ENCODE assay signal across 8 mouse cellular contexts in the genomic region with DNA sequence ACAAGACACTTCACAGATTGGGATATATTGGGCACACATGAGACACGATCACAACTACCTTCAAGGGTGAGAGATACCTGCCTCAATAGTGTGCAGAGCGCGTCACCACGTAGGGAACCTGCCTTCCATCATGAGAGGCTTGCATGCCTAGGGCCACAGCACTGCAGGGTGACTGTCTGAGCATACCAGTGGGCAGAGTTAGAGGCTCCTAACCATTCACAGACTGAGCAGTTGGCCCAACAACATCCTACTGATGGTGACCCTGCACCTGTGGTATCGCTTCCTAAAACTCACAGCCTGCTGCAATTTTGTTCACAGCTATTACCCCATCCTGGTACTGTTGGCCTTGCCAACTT. TPM values are rescaled to one million over a fixed set of nuclear protein-coding genes. Genes with fewer than 3 reads are reported as not detected.
DNase-seq lines count a peak whose midpoint lies in the region; ATAC-seq and TF ChIP-seq lines count a peak whose summit lies in the region.
"Had no signal": no experiment of that assay in that cellular context is flagged by ENCODE, and none has a peak within 500 bp of the region (broad histone marks: within the 10 kb centered on the region; RNA-seq: fewer than 3 reads in every experiment).

No protein-coding gene starts in this region.

- no peak for TF ChIP-seq CTCF in intestine, postnatal 0 days (IDR thresholded peaks at IDR 0.05; ENCODE audit: low read depth)
- TF ChIP-seq CTCF in CH12.LX (conservative IDR thresholded peaks at IDR 0.05 in 1 of 2, IDR thresholded peaks at IDR 0.05 in 1 of 2; ENCODE audit: low read depth in 2 of 2, low read length in 2 of 2), result no peak

- dilution Hi-C loops in CH12.LX (cut with MboI; ENCODE audit: extremely low pct_ligation_motif_present, extremely low pct_unique_long_range_greater_than_20kb, low sequenced_read_pairs), result no loop called here

- H3K27me3 ChIP-seq in intestine, embryonic 15.5 days (replicated peaks), result no peaks in the 10 kb centered on the region
- H3K27me3 ChIP-seq in intestine, postnatal 0 days (replicated peaks; ENCODE audit: control insufficient read depth, insufficient read depth, low read length), result no peaks in the 10 kb centered on the region
- no peaks in the 10 kb centered on the region for H3K27me3 ChIP-seq in CH12.LX (replicated peaks)
- H3K27me3 ChIP-seq in neural tube, embryonic 13.5 days, result no peaks in the 10 kb centered on the region

- TF ChIP-seq POLR2A in CH12.LX (IDR thresholded peaks at IDR 0.05; ENCODE audit: low read depth, low read length), result 0 out of 2 replicates have a peak, but pooled peaks have one; percentile 26

- H3K4me3 ChIP-seq in intestine, embryonic 15.5 days (replicated peaks), result no peak overlapping the region
- H3K4me3 ChIP-seq in intestine, postnatal 0 days (ENCODE audit: low read depth, low read length), result no peak overlapping the region
- peak overlapping the region; percentile 56 to 89 (median 59) for H3K4me3 ChIP-seq in CH12.LX (replicated peaks in 1 of 3; ENCODE audit: low read depth in 2 of 3, low read length in 2 of 3, poor library complexity in 1 of 3)
- peak overlapping the region; percentile 31 for H3K4me3 ChIP-seq in brown adipose tissue, adult 24 weeks (ENCODE audit: insufficient read depth, low read depth, low read length)
- no peak overlapping the region for H3K4me3 ChIP-seq in neural tube, embryonic 13.5 days

- H3K4me2 ChIP-seq in intestine, embryonic 15.5 days (replicated peaks), result peak overlapping the region; percentile 80; the same call in 1 of the 2 replicates
- no peak overlapping the region; the same call in 1 of the 2 replicates for H3K4me2 ChIP-seq in intestine, postnatal 0 days (replicated peaks; ENCODE audit: low read depth)
- H3K4me2 ChIP-seq in CH12.LX (ENCODE audit: insufficient read depth, low read depth, poor library complexity, severe bottlenecking), result peak overlapping the region; percentile 92
- peak overlapping the region; percentile 85 for H3K4me2 ChIP-seq in neural tube, embryonic 13.5 days

- WGBS in intestine, embryonic 15.5 days, result 89% methylated on average over 5 of the region's 5 CpGs
- 79% methylated on average over 5 of the region's 5 CpGs for WGBS in intestine, postnatal 0 days
- 92% methylated on average over 5 of the region's 5 CpGs for WGBS in neural tube, embryonic 13.5 days

- H3K27ac ChIP-seq in intestine, embryonic 15.5 days, result peak overlapping the region; percentile 87; the same call in 1 of the 2 replicates
- H3K27ac ChIP-seq in intestine, postnatal 0 days (ENCODE audit: low read depth, low read length), result no peak overlapping the region
- H3K27ac ChIP-seq in CH12.LX (ENCODE audit: insufficient read depth, low read depth), result peak overlapping the region; percentile 97
- peak overlapping the region; percentile 29 for H3K27ac ChIP-seq in brown adipose tissue, adult 24 weeks (replicated peaks; ENCODE audit: low read depth, low read length)
- no peak overlapping the region for H3K27ac ChIP-seq in neural tube, embryonic 13.5 days (replicated peaks)

- TF ChIP-seq EP300 in CH12.LX (IDR thresholded peaks at IDR 0.05; ENCODE audit: low read length), result no peak

- no peaks in the 10 kb centered on the region for H3K9me3 ChIP-seq in intestine, embryonic 15.5 days
- no peaks in the 10 kb centered on the region for H3K9me3 ChIP-seq in intestine, postnatal 0 days (ENCODE audit: control insufficient read depth)
- H3K9me3 ChIP-seq in CH12.LX (replicated peaks; ENCODE audit: low read length), result no peaks in the 10 kb centered on the region
- H3K9me3 ChIP-seq in neural tube, embryonic 13.5 days, result no peaks in the 10 kb centered on the region

- peaks cover 59% of the 10 kb centered on the region for H3K4me1 ChIP-seq in intestine, embryonic 15.5 days (replicated peaks)
- H3K4me1 ChIP-seq in intestine, postnatal 0 days (replicated peaks; ENCODE audit: control insufficient read depth, insufficient read depth, low read length), result peaks cover 21% of the 10 kb centered on the region
- H3K4me1 ChIP-seq in CH12.LX (ENCODE audit: control insufficient read depth in 1 of 2, insufficient read depth in 2 of 2), result peaks cover 26 to 66% of the 10 kb centered on the region in 2 experiments
- H3K4me1 ChIP-seq in brown adipose tissue, adult 24 weeks (ENCODE audit: control insufficient read depth, insufficient read depth, insufficient read length, low read length), result peaks cover 59% of the 10 kb centered on the region
- peaks cover 77% of the 10 kb centered on the region for H3K4me1 ChIP-seq in neural tube, embryonic 13.5 days (replicated peaks)

- DNase-seq in CH12.LX (ENCODE audit: extremely low read depth), result peak; percentile 65
- DNase-seq in gastrocnemius, postnatal 25 days, result no peak
- DNase-seq in urinary bladder, postnatal 25 days (ENCODE audit: low spot score), result no peak
- DNase-seq: retina, postnatal 1 day had no signal

- peaks cover 64% of the 10 kb centered on the region for H3K79me2 ChIP-seq in CH12.LX (replicated peaks; ENCODE audit: control insufficient read depth, extremely low read depth, insufficient read depth, poor library complexity, severe bottlenecking)

- H3K9ac ChIP-seq in intestine, embryonic 15.5 days, result no peak overlapping the region
- no peak overlapping the region for H3K9ac ChIP-seq in intestine, postnatal 0 days (ENCODE audit: low read depth, low read length)
- peak overlapping the region; percentile 86 for H3K9ac ChIP-seq in CH12.LX (ENCODE audit: insufficient read depth, low read depth)
- H3K9ac ChIP-seq in neural tube, embryonic 13.5 days, result no peak overlapping the region

- in situ Hi-C loops in CH12.LX (cut with MboI; ENCODE audit: low pct_ligation_motif_present, low pct_unique_long_range_greater_than_20kb, low sequenced_read_pairs), result no loop called here

- ATAC-seq in intestine, embryonic 15.5 days, result no peak
- ATAC-seq in intestine, postnatal 0 days, result no peak
- no peak for ATAC-seq in neural tube, embryonic 13.5 days (ENCODE audit: low read depth)

- no peak for TF ChIP-seq RAD21 in CH12.LX (IDR thresholded peaks at IDR 0.05; ENCODE audit: low read depth, low read length)

- no peaks in the 10 kb centered on the region for H3K36me3 ChIP-seq in intestine, embryonic 15.5 days
- peaks cover 5% of the 10 kb centered on the region; the same call in 1 of the 2 replicates for H3K36me3 ChIP-seq in intestine, postnatal 0 days (ENCODE audit: control insufficient read depth, insufficient read depth)
- peaks cover 8 to 28% of the 10 kb centered on the region in 2 experiments for H3K36me3 ChIP-seq in CH12.LX (replicated peaks in 1 of 2; ENCODE audit: control insufficient read depth in 1 of 2, insufficient read depth in 1 of 2, low read length in 1 of 2)
- no peaks in the 10 kb centered on the region for H3K36me3 ChIP-seq in neural tube, embryonic 13.5 days

TF ChIP-seq in CH12.LX, 34 proteins besides CTCF, POLR2A, EP300 and RAD21 (continues in another document):
- TF ChIP-seq MAZ (IDR thresholded peaks at IDR 0.05; ENCODE audit: low read depth, low read length) (0 out of 2 replicates have a peak, but pooled peaks have one; percentile 37), MAX (IDR thresholded peaks at IDR 0.05; ENCODE audit: low read length) (peak; percentile 72), ETS1 (conservative IDR thresholded peaks at IDR 0.05; ENCODE audit: low read depth, low read length) (no peak), CHD2 (IDR thresholded peaks at IDR 0.05; ENCODE audit: low read length) (peak; percentile 31; the same call in 1 of the 2 replicates), BHLHE40 (IDR thresholded peaks at IDR 0.05; ENCODE audit: low read depth, low read length) (0 out of 2 replicates have a peak, but pooled peaks have one; percentile 12), IRF4 (IDR thresholded peaks at IDR 0.05; ENCODE audit: low read depth, low read length) (peak; percentile 28; the same call in 1 of the 2 replicates), USF2 (conservative IDR thresholded peaks at IDR 0.05; ENCODE audit: low read depth, low read length) (no peak), MEF2A (IDR thresholded peaks at IDR 0.05; ENCODE audit: borderline replicate concordance, low read depth, low read length) (peak; percentile 58; the same call in 1 of the 2 replicates), E2F4 (IDR thresholded peaks at IDR 0.05; ENCODE audit: insufficient replicate concordance, low read depth, low read length) (no peak), MYC (IDR thresholded peaks at IDR 0.05; ENCODE audit: low read depth, low read length) (peak; percentile 56)

RNA-seq across cellular contexts. Expression of a gene that starts 2.4 kb away (rescaled TPM):
- polyA plus RNA-seq in intestine, embryonic 15.5 days (2015; fragmentation: Nextera tagmentation; extraction: Ambion mirVana), result 18.2 and 18.3 TPM in 2 replicates
- 14.4 and 18.5 TPM in 2 replicates for polyA plus RNA-seq in intestine, postnatal 0 days (2015; fragmentation: Nextera tagmentation; extraction: Ambion mirVana)
- total RNA-seq in CH12.LX (2012; rRNA removed) (196 and 203 TPM in 2 replicates), CH12.LX (2014; rRNA removed) (118 and 119 TPM in 2 replicates)
- 191 and 193 TPM in 2 replicates for polyA plus RNA-seq in CH12.LX (2012; ENCODE audit: insufficient read length, low read depth)
- polyA plus RNA-seq in brown adipose tissue, adult 24 weeks (2012; ENCODE audit: insufficient read depth, insufficient read length, missing spikeins), result 30.7 and 35.9 TPM in 2 replicates
- 22.3 and 25.5 TPM in 2 replicates for polyA plus RNA-seq in neural tube, embryonic 13.5 days (2015; fragmentation: Nextera tagmentation; extraction: Ambion mirVana)
- total RNA-seq in gastrocnemius, postnatal 25 days (2021), result 10 to 100 TPM; 39.2 to 47.9 TPM

RNA-seq across cellular contexts. Expression of a gene that starts 20.7 kb away (rescaled TPM):
- 5.3 and 5.7 TPM in 2 replicates for polyA plus RNA-seq in intestine, embryonic 15.5 days (2015; fragmentation: Nextera tagmentation; extraction: Ambion mirVana)
- polyA plus RNA-seq in intestine, postnatal 0 days (2015; fragmentation: Nextera tagmentation; extraction: Ambion mirVana), result 2.0 and 2.4 TPM in 2 replicates
- total RNA-seq in CH12.LX (2012; rRNA removed), result 53.6 and 55.1 TPM in 2 replicates
- total RNA-seq in CH12.LX (2014; rRNA removed), result 3.8 and 5.6 TPM in 2 replicates
- 13.2 and 17.3 TPM in 2 replicates for polyA plus RNA-seq in CH12.LX (2012; ENCODE audit: insufficient read length, low read depth)
- 0.87 TPM in 1 of 2 replicates, not detected in the other for polyA plus RNA-seq in brown adipose tissue, adult 24 weeks (2012; ENCODE audit: insufficient read depth, insufficient read length, missing spikeins)
- 29.8 and 33.1 TPM in 2 replicates for polyA plus RNA-seq in neural tube, embryonic 13.5 days (2015; fragmentation: Nextera tagmentation; extraction: Ambion mirVana)
- total RNA-seq in gastrocnemius, postnatal 25 days (2021), result under 1 TPM; 0.33 to 0.64 TPM

RNA-seq across cellular contexts. Expression of a gene that starts 34.6 kb away (rescaled TPM):
- 22.2 and 24.8 TPM in 2 replicates for polyA plus RNA-seq in intestine, embryonic 15.5 days (2015; fragmentation: Nextera tagmentation; extraction: Ambion mirVana)
- polyA plus RNA-seq in intestine, postnatal 0 days (2015; fragmentation: Nextera tagmentation; extraction: Ambion mirVana), result 18.1 and 18.5 TPM in 2 replicates
- total RNA-seq in CH12.LX (2012; rRNA removed) (30.0 and 33.4 TPM in 2 replicates), CH12.LX (2014; rRNA removed) (5.6 and 6.9 TPM in 2 replicates)
- polyA plus RNA-seq in CH12.LX (2012; ENCODE audit: insufficient read length, low read depth), result 12.3 and 13.2 TPM in 2 replicates
- 3.3 and 4.8 TPM in 2 replicates for polyA plus RNA-seq in brown adipose tissue, adult 24 weeks (2012; ENCODE audit: insufficient read depth, insufficient read length, missing spikeins)
- 7.2 and 8.2 TPM in 2 replicates for polyA plus RNA-seq in neural tube, embryonic 13.5 days (2015; fragmentation: Nextera tagmentation; extraction: Ambion mirVana)
- 1 to 10 TPM; 3.4 to 3.9 TPM for total RNA-seq in gastrocnemius, postnatal 25 days (2021)

Comparison
In these comparisons a context has a peak if more than half of its experiments do, and no peak if none do; other contexts are left out.
1. H3K27ac ChIP-seq: peak in intestine, embryonic 15.5 days (single experiment), CH12.LX (single experiment) and brown adipose tissue, adult 24 weeks (single experiment); none in intestine, postnatal 0 days (single experiment) and neural tube, embryonic 13.5 days (single experiment).
2. H3K4me3 ChIP-seq: peak in CH12.LX (3 of 3) and brown adipose tissue, adult 24 weeks (single experiment); none in intestine, embryonic 15.5 days (single experiment), intestine, postnatal 0 days (single experiment) and neural tube, embryonic 13.5 days (single experiment).